Mouse (Mus musculus) cortical plate, adult 2 months (tissue): ENCODE data around the gene Ranbp3.
A peak's percentile ranks its signal among the peaks of the same experiment; 100 is the strongest.

ENCODE experiments used
- CTCF ChIP-seq: fragments of 200-500 bp; IDR thresholded peaks from 2 replicates; pipeline ENCODE4 v1.5.1; 2011; ENCODE audit warnings: mild to moderate bottlenecking, control low read depth, low read length; ENCODE audit not compliant: insufficient read depth; ENCODE audit errors: extremely low read depth
- POLR2A ChIP-seq: fragments of 200-500 bp; IDR thresholded peaks from 2 replicates; pipeline ENCODE4 v1.6.1; 2011; ENCODE audit warnings: mild to moderate bottlenecking, low read length, control low read depth; ENCODE audit not compliant: insufficient read depth; ENCODE audit errors: extremely low read depth

DNA sequence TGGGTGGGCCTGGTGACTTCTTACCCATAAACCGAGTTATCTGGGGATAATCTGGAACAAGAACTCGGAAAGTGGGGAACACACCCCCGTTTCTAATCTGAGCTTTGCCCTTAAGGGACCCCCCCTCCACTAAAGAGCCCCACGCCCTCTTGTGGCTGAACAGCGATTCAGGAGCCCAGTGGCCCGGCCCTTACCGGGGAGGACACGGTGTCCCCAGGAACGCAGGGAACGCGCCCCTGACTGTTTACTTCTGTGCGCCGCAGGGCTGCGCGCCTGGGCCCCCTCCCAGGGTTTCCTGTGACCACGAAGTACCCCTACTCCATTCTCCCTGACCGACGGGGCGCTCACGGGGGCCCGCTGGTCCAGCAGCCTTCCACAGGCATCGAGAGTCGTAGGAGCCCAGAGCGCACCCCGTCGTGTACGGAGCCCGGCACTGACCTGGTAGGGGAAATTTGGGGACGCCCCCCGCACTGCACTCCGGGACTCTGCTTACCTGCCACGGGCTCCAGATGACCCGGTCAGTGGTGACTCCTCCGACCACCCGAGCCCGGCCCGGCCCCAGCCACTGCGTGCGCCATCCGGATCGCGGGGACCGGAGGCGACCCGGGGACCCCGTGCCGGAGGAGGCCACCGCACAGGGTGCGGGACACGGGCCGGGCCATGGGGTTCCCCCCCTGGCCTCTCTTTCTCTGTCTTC, 83.8 kb downstream of the Ranbp3 start:
- TF ChIP-seq POLR2A (no peak), CTCF (0 out of 2 replicates have a peak, but pooled peaks have one; percentile 5)
